ENCODE assay signal across 10 mouse cellular contexts in the genomic region with DNA sequence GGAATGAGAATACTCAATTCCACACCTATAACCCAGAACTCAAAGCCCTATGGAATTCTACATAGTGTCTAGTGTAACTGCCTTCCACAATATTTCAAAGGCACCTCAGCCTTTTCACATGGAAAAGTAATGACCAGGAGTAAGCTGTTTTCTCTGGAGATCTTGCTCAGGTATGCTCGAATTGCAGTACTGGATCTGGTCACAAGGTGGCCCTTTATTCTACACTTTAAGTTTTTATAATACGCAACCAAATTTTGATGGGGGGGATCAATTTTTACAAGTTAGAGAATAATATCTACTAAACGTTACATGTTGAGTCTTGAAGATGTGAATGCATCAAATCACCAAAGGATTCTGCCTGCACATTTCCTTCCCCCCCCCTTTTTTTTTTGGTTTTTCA. TPM values are rescaled to one million over a fixed set of nuclear protein-coding genes. Genes with fewer than 3 reads are reported as not detected.
A peak's percentile ranks its signal among the peaks of the same experiment; 100 is the strongest.
DNase-seq lines count a peak whose midpoint lies in the region; ATAC-seq and TF ChIP-seq lines count a peak whose summit lies in the region.
"Had no signal": no experiment of that assay in that cellular context is flagged by ENCODE, and none has a peak within 500 bp of the region (broad histone marks: within the 10 kb centered on the region; RNA-seq: fewer than 3 reads in every experiment).

No protein-coding gene starts in this region.

- no peak overlapping the region for H3K27ac ChIP-seq in liver, embryonic 14.5 days
- H3K27ac ChIP-seq: embryonic facial prominence, embryonic 15.5 days had no signal

- no peaks in the 10 kb centered on the region for H3K9me3 ChIP-seq in liver, embryonic 14.5 days (ENCODE audit: control insufficient read depth, low read length)
- H3K9me3 ChIP-seq: embryonic facial prominence, embryonic 15.5 days had no signal

- H3K4me1 ChIP-seq in liver, embryonic 14.5 days (replicated peaks; ENCODE audit: control insufficient read depth in 2 of 2, insufficient read depth in 2 of 2, low read length in 1 of 2): no peaks in the 10 kb centered on the region
- H3K4me1 ChIP-seq: embryonic facial prominence, embryonic 15.5 days had no signal

- no peak for TF ChIP-seq EP300 in liver, embryonic 14.5 days (IDR thresholded peaks at IDR 0.05; ENCODE audit: low read depth)

- H3K4me3 ChIP-seq in liver, embryonic 14.5 days (ENCODE audit: insufficient read depth in 1 of 2, low read depth in 2 of 2, low read length in 2 of 2): no peak overlapping the region
- H3K4me3 ChIP-seq: embryonic facial prominence, embryonic 15.5 days; myocyte had no signal

- no peak overlapping the region for H3K4me2 ChIP-seq in liver, embryonic 14.5 days (ENCODE audit: low read depth)
- H3K4me2 ChIP-seq: embryonic facial prominence, embryonic 15.5 days had no signal

- DNase-seq in adrenal gland, postnatal 10 days: peak; percentile 63
- no peak for DNase-seq in adrenal gland, adult 8-10 months
- DNase-seq in kidney, adult 18-20 months: peak; percentile 38
- no peak for DNase-seq in kidney, adult 11 months
- peak; percentile 17 for DNase-seq in A20 (ENCODE audit: low read depth, low spot score)
- DNase-seq in cerebellum, postnatal 14 days: peak; percentile 75 to 80
- DNase-seq in liver, embryonic 14.5 days (ENCODE audit: low read depth in 3 of 3, low spot score in 3 of 3): no peak

- TF ChIP-seq CTCF in liver, embryonic 14.5 days (IDR thresholded peaks at IDR 0.05; ENCODE audit: low read depth): peak; percentile 42; the same call in 1 of the 2 replicates

- no peak overlapping the region for H3K9ac ChIP-seq in liver, embryonic 14.5 days (replicated peaks)
- H3K9ac ChIP-seq: embryonic facial prominence, embryonic 15.5 days had no signal

- WGBS in liver, embryonic 14.5 days (ENCODE audit: insufficient replicate concordance): 34% methylated on average over 3 of the region's 3 CpGs

- no peaks in the 10 kb centered on the region for H3K36me3 ChIP-seq in liver, embryonic 14.5 days (replicated peaks; ENCODE audit: control insufficient read depth, insufficient read depth, low read depth)
- H3K36me3 ChIP-seq: embryonic facial prominence, embryonic 15.5 days had no signal

- H3K27me3 ChIP-seq in liver, embryonic 14.5 days (ENCODE audit: control insufficient read depth, insufficient read depth, low read length): no peaks in the 10 kb centered on the region
- H3K27me3 ChIP-seq: embryonic facial prominence, embryonic 15.5 days had no signal

- ATAC-seq in liver, embryonic 14.5 days (ENCODE audit: insufficient read depth): no peak
- no peak for ATAC-seq in megakaryocyte-erythroid progenitor cell, adult 5-6 weeks (replicated peaks; ENCODE audit: low FRiP score, low TSS enrichment, poor library complexity, severe bottlenecking)

RNA-seq across cellular contexts. Expression of gene Tceal9, which starts 6.8 kb away (rescaled TPM):
- total RNA-seq in adrenal gland, postnatal 10 days (2021): 100 to 1,000 TPM; 237 to 281 TPM
- total RNA-seq in adrenal gland, adult 8-10 months (2022): 100 to 1,000 TPM; 214 to 296 (median 285) TPM
- 80.9 and 128 TPM in 2 replicates for polyA plus RNA-seq in liver, embryonic 14.5 days (2012; rRNA removed)
- polyA plus RNA-seq in liver, embryonic 14.5 days (2014; fragmentation: Nextera tagmentation; extraction: Ambion mirVana): 233 and 236 TPM in 2 replicates
- 86.2 and 117 TPM in 2 replicates for total RNA-seq in megakaryocyte-erythroid progenitor cell, adult 5-6 weeks (2014; fragmentation: Nextera tagmentation)
- total RNA-seq in megakaryocyte-erythroid progenitor cell, adult 5-6 weeks (2017): 259 and 379 TPM in 2 replicates

RNA-seq across cellular contexts. Expression of gene Bex1, which starts 22.8 kb away (rescaled TPM):
- total RNA-seq in adrenal gland, postnatal 10 days (2021): 10 to 100 TPM; 15.1 to 17.5 TPM
- total RNA-seq in adrenal gland, adult 8-10 months (2022): 10 to 100 TPM; 13.8 to 23.9 (median 17.7) TPM
- polyA plus RNA-seq in liver, embryonic 14.5 days (2012; rRNA removed): 106 and 169 TPM in 2 replicates
- polyA plus RNA-seq in liver, embryonic 14.5 days (2014; fragmentation: Nextera tagmentation; extraction: Ambion mirVana): 137 and 150 TPM in 2 replicates
- not detected in 2 replicates for total RNA-seq in megakaryocyte-erythroid progenitor cell, adult 5-6 weeks (2014; fragmentation: Nextera tagmentation)
- 7.1 TPM in 1 of 2 replicates, not detected in the other for total RNA-seq in megakaryocyte-erythroid progenitor cell, adult 5-6 weeks (2017)

RNA-seq across cellular contexts. Expression of gene Tceal7, which starts 23.5 kb away (rescaled TPM):
- 10 to 100 TPM; 14.9 to 27.1 TPM for total RNA-seq in adrenal gland, postnatal 10 days (2021)
- total RNA-seq in adrenal gland, adult 8-10 months (2022): not detected
- 0.12 and 0.14 TPM in 2 replicates for polyA plus RNA-seq in liver, embryonic 14.5 days (2012; rRNA removed)
- 0.10 and 0.76 TPM in 2 replicates for polyA plus RNA-seq in liver, embryonic 14.5 days (2014; fragmentation: Nextera tagmentation; extraction: Ambion mirVana)
- total RNA-seq in megakaryocyte-erythroid progenitor cell, adult 5-6 weeks (2014; fragmentation: Nextera tagmentation): not detected in 2 replicates
- total RNA-seq in megakaryocyte-erythroid progenitor cell, adult 5-6 weeks (2017): not detected in 2 replicates

RNA-seq across cellular contexts. Expression of gene Bex3, which starts 31.9 kb away (rescaled TPM):
- 100 to 1,000 TPM; 151 to 189 TPM for total RNA-seq in adrenal gland, postnatal 10 days (2021)
- total RNA-seq in adrenal gland, adult 8-10 months (2022): 100 to 1,000 TPM in 2 of 4 experiments, 10 to 100 TPM in 2; 53.5 to 165 (median 112) TPM
- 199 and 227 TPM in 2 replicates for polyA plus RNA-seq in liver, embryonic 14.5 days (2012; rRNA removed)
- 224 and 229 TPM in 2 replicates for polyA plus RNA-seq in liver, embryonic 14.5 days (2014; fragmentation: Nextera tagmentation; extraction: Ambion mirVana)
- 180 and 219 TPM in 2 replicates for total RNA-seq in megakaryocyte-erythroid progenitor cell, adult 5-6 weeks (2014; fragmentation: Nextera tagmentation)
- 163 and 216 TPM in 2 replicates for total RNA-seq in megakaryocyte-erythroid progenitor cell, adult 5-6 weeks (2017)

RNA-seq across cellular contexts. Expression of gene Tceal5, which starts 34.4 kb away (rescaled TPM):
- 1 to 10 TPM; 3.3 to 7.3 TPM for total RNA-seq in adrenal gland, postnatal 10 days (2021)
- 1 to 10 TPM in 2 of 4 experiments, under 1 TPM in 2; 0.51 to 3.5 (median 1.2) TPM for total RNA-seq in adrenal gland, adult 8-10 months (2022)
- polyA plus RNA-seq in liver, embryonic 14.5 days (2012; rRNA removed): 6.4 and 13.8 TPM in 2 replicates
- polyA plus RNA-seq in liver, embryonic 14.5 days (2014; fragmentation: Nextera tagmentation; extraction: Ambion mirVana): 2.9 and 4.0 TPM in 2 replicates
- total RNA-seq in megakaryocyte-erythroid progenitor cell, adult 5-6 weeks (2014; fragmentation: Nextera tagmentation): not detected in 2 replicates
- 0.19 TPM in 1 of 2 replicates, not detected in the other for total RNA-seq in megakaryocyte-erythroid progenitor cell, adult 5-6 weeks (2017)

Comparison
In these comparisons a context has a peak if more than half of its experiments do, and no peak if none do; other contexts are left out.
1. DNase-seq: peak in adrenal gland, postnatal 10 days (single experiment), kidney, adult 18-20 months (single experiment), A20 (single experiment) and cerebellum, postnatal 14 days (2 of 2); none in adrenal gland, adult 8-10 months (single experiment), kidney, adult 11 months (single experiment) and liver, embryonic 14.5 days (0 of 3).
2. RNA of gene Tceal7, which starts 23.5 kb away (total RNA-seq): 14.9 to 27.1 TPM in adrenal gland, postnatal 10 days; not detected in adrenal gland, adult 8-10 months and not detected in megakaryocyte-erythroid progenitor cell, adult 5-6 weeks; every median in the first group is over 10 times any median in the second.